Mouse (Mus musculus) lung, postnatal 0 days (tissue): Measurements from ENCODE around the gene Plxdc2.

Source experiments
- CTCF ChIP-seq: IDR thresholded peaks from 2 replicates; pipeline ENCODE4 v1.5.1; 2016; ENCODE audit warnings: antibody characterized with exemption, mild to moderate bottlenecking
- EP300 ChIP-seq: IDR thresholded peaks from 2 replicates; pipeline ENCODE4 v1.6.1; 2016; ENCODE audit warnings: antibody characterized with exemption, mild to moderate bottlenecking, control low read depth

GRCm38 (mm10) chr2:16595451-16595850, 239.3 kb downstream of the Plxdc2 start:
- TF ChIP-seq CTCF (no peak), EP300 (no peak)
